Mouse (Mus musculus) cerebellum, postnatal 14 days (tissue): Measurements from ENCODE around the gene Asap2.
"Not testable (repeated sequence)": the region's sequence is repeated elsewhere in the genome, so short reads cannot be mapped to it uniquely, and the experiment has no call there.

Experiments used
- DNase-seq, 2 experiments: peaks; one replicate each; pipeline ENCODE4 v3.0.0; 2021; ENCODE audit warnings: mixed read lengths in 2 of 2

The Asap2 gene

DNA sequence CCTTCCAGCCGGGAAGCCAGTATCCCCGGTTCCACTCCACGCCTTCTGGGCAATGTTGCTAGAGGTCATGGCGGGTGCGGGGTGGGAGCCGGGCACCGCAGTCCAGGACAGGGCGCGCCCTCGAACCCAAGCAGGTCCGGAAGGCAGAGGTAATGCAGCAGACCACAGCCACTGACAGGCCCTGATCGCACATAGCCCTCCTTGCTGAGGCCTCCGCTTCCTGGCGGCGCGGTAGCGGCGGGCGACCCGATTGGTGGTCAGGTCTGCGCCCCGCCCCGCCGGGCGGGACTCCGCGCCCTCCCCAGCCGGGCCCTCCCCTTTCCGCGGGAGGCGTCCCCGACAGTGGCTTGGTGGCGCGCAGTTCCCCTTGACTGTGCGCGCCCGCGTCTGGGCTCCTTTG lies at the start of gene Asap2:
TSS of gene Asap2 (plus strand) at position 328 of the 400 bp plus-strand sequence.
- peak; percentile 15 to 20 for DNase-seq

DNA sequence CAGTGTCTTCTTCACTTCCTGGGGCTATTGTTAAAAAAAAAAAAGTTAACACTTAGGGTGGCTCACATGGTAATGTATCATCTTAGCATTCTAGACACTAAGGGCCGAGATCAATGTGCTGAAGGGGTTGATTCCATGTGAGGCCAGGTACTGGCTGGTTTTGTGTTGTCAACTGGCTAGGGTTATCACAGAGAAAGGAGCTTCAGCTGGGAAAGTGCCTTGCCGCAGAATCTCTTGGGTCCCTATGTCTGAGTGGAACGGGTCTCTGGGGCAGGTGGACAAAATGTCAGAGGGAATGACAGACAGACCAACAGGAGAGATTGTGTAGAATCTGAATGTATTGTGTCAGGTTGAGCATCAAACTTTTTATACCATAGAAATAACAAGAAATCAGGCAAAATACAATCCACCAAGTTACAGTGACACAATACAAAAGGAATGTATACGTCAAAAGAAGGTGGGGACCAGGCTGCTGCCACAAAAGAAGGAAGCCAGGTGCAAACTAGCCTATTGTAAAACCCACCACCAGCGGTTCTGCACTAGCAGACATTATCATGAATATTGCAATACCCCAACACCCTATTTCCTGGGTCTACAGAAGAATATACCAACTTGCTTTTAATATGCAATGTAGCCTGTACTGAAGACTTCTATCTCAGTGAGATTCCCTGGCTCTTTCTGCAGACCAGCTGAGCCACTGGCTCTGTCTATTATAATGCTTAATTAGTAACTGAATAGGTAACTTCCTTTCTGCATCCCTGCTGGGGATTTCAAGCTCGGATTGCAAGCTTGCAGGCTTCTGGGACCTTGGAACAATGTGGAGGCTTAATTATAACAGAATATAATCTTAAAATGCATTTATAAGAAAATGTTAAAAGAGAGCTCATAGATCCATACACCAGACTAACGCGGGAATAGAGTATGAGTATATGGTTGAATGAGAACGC lies 42.9 kb upstream of the Asap2 start:
- not testable (repeated sequence) for DNase-seq

DNA sequence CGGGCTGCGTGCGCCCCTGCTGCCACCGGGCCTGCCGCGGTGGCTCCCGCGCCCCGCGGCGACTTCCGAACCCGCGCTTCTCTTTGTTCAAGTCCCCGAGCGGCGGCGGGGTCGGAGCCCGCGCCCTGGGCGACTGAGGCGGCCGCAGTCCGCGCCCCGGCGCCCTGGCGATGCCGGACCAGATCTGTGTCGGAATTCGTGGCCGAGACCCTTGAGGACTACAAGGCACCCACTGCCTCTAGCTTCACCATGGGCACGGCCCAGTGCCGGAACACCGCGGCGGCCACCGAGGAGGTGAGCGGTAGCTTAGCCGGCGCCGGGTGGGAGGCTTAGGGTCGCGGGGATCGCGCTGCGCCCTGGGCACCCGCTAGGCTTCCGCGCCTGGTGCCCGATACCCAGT lies 320 bp downstream of the Asap2 start:
- DNase-seq: peak in 1 of 2 experiments; percentile 2

DNA sequence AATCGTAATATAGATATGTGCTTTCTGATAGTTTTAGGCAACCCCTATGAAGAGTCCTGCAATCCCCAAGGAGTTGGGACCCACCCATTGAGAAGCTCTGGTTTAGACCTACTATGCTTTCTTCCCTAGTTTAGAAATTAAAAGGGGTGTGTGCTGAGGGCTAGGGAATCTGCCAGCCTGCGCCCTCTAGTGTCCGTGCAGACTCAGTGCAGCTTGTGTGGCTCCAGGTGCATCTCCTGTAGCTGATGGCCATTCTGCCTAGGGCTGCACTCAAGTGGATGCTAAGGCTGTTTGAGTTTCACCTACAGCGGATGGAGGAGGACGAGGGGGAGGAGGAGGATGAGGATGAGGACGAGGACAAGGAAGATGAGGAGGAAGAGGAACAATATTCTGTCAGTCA lies 40.6 kb downstream of the Asap2 start:
- not testable (repeated sequence) for DNase-seq

DNA sequence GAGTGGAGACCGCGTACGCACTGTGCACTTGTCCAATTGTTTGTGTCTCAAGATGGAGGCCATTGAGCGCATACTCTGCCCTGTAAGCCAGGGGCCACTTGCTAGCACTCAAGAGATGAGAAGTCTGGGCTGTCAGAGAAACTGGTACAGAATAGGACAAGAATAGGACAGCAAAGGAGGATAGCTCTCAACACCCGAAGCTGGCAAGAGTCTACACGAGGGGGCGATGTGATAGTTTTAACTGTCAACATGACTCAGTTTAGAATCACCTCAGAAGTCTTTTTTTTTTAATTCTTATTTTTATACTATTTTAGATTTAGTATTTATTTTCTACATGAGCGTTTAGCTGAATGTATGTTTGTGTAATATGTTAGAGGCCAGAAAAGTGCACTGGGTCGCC lies 56.5 kb downstream of the Asap2 start:
- DNase-seq: not testable (repeated sequence)

DNA sequence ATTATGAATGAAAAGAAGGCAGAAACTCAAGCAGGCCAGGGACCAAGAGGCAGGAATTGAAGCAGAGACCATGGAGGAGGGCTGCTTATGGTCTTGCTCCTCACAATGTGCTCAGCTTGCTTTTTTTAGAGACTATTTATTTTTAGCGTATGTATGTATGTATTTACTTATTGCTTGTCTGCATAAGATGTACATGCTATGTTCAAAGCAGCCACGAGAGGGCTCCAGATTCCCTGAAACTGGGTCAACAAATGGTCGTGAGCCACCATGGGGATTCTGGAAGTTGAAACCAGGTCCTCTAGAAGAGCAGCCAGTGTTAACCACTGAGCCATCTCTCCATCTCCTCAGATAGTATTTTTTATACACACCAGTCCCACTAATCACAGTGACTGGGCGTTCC lies 85.5 kb downstream of the Asap2 start:
- DNase-seq: peak; percentile 87 to 89

DNA sequence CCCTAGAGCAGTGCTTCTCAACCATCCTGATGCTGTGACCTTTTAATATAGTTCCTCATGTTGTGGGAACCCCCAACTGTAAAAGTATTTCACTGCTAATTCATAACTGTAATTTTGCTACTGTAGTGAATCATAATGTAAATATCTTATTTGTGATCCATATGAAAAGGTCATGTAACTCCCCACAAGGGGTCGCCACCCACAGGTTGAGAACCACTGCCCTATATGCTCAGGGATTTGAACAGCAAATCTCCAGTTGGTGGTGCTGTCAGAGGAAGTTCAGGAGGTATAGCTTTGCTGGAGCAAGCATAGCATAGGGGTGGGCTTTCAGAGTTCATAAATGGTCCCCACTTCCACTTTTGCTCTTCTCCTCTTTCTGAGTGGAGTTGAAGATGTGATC lies 99.9 kb downstream of the Asap2 start:
- not testable (repeated sequence) for DNase-seq

DNA sequence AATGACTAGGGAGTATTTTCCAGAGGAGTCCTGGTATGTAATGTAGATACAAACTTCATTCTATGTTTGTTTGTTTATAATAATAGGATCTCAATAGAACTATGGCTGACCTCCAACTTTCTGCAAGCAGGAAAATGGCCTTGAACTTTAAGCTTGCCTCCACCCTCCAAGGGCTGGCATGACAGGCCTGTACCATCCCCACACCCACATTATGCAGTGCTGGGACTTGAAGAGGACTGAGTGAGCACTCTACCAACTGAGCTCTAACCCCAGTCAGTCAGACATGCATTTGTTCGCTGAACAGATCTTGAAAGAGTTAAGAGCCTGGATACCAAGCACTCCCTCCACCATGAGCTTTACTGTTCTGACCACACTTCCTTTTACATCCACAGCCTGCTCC lies 102.2 kb downstream of the Asap2 start:
- DNase-seq: not testable (repeated sequence)

DNA sequence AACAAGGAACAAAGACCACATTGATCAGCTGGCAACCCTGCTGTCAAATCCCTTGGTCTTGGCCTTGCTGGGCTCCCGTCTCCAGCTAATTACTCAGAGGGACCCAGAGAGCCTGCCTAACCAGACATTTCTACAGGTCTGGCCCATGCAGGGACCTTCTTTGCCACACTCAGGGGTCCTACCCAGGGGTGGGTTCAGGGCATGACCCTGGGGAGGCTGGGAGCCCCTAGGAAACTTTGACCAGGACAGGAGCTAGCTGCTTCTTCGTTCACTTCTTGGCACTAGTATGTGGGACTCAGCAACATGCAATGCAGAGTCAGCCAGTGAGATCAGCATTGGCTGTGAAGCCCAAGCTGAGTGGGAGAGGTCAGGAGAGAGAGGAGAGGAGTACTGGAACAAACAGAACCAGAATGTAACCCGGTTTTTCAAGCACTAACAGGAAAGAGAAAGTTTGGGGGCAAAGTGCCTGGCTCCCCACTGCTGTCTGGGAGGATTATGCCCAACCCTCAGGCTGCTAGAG lies 107.6 kb downstream of the Asap2 start:
- not testable (repeated sequence) for DNase-seq

DNA sequence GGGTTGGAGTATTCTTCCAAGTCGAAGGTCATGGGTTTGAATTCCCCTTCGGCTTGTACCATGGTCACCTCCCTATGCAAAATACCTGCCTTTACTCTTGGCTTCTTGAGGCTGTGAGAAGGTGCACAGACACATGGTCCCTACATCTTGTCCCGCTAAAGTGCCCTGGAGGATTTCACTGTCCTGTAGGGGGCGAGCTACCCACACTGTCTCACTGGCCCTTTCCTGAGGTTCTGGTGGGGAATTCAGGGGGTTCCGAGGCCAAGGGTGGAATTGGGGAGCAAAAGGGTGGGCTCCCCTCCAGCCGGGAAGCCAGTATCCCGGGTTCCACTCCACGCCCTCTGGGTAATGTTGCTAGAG lies 120.8 kb downstream of the Asap2 start:
- DNase-seq: not testable (repeated sequence)

DNA sequence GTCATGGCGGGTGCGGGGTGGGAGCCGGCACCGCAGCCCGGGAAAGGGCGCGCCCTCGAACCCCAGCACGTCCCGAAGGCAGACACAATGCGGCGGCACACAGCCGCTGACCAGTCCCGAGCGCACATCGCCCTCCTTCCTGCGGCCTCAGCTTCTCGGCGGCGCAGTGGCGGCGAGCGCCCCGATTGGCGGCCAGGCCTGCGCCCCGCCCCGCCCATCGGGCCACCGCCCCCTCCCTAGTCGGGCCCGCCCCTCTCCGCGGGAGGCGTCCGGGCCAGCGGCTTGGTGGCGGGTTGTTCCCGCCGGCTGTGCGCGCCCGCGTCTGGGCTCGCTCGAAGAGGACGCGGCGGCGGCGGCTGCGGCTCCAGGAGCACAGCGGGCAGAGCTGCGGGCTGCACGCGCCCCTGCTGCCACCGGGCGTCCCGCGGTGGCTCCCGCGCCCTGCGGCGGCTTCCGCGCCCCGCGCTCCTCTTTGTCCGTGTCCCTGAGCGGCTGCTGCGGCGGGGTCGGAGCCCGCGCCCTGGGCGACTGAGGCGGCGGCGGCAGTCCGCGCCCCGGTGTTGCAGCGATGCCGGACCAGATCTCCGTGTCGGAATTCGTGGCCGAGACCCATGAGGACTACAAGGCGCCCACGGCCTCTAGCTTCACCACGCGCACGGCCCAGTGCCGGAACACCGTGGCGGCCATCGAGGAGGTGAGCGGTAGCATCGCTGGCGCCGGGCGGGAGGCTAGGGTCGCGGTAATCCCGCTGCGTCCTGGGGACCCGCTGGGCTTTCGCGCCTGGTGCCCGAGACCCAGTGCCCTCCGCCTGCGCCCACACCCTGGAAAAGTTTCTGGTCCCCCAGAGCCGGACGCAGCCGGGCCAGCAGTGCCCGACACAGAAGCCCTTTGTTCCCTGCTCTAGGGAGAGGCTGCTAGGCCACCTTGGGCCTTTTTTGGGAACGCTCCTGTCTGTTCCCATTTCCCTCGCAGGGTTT lies 121.5 kb downstream of the Asap2 start:
- peak; percentile 80 to 89 for DNase-seq

DNA sequence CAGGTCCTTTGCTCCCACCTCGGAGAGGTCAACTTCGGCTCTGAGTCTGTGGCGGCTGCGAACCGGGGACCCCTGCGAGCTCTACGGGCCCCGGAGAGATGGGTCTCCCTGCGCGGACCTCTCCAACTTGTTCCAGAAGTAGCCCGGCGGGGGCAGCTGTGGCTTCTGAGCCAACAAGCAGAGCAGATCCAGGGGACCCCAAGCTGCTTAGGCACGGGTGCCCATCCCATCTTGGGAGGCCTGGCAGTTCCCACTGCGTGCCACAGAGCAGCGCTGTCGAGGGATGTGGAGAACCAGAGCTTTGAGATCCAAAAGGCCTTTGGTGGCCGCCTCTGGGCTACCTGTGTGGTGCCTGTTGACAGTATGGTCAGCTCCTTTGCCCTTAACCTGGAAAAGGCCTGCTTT lies 122.2 kb downstream of the Asap2 start:
- peak; percentile 80 to 82 for DNase-seq

DNA sequence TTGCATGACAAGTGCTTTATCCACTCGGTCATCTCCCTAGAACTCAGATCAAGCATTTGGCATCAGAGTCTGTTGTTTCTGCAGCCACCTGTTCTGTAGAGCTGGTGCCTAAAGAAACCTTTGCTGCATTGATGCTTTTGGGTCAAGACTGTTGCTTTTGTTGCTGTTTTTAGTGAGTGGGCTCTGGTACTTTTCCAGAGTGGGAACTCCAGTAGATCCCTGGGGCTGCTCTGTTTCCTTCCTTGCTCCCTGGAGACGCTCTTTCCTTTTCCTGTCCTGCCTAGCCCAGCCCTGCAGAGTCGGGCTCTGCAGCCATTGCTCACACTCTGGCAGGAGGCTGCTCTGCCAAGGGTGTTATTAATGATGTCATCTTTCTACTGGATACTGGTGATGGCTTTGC lies 129.2 kb downstream of the Asap2 start:
- DNase-seq: peak in 1 of 2 experiments; percentile 19

DNA sequence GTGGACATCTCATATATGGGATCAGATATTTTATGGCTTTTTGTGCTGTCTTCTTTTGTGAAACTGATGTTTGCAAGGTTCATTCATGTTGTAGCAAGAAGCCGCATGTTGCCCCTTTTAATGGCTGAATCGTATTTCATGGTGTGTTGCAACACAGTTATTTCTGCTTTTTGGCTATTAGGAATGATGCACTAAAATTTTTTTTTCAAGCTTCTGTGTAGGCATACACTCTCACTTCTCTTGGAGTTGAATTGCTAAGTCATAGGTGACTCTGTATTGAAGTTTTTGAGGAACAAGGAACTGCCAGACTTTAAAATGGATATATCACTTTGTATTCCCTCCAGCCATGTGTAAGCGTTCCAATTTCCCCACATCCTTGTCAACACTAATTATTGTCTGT lies 132.6 kb downstream of the Asap2 start:
- DNase-seq: no peak

DNA sequence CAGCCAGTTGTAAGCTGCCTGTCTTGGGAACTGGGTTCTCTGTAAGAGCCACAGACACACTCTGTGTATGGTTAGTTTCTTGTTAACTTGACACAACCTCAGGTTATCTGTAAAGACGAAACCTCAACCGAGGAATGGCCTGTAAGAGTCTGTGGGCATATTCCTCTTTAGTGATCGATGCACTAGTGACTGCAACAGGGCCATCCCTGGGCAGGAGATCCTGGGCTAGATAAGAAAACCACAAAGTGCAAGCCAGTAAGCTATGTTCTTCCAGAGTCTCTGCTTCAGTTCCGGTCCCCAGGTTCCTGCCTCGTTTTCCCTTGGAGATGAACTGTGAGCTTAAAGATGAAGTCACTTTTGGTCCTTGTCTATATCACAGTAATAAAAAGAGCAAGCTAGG lies 133.4 kb downstream of the Asap2 start:
- DNase-seq: no peak

DNA sequence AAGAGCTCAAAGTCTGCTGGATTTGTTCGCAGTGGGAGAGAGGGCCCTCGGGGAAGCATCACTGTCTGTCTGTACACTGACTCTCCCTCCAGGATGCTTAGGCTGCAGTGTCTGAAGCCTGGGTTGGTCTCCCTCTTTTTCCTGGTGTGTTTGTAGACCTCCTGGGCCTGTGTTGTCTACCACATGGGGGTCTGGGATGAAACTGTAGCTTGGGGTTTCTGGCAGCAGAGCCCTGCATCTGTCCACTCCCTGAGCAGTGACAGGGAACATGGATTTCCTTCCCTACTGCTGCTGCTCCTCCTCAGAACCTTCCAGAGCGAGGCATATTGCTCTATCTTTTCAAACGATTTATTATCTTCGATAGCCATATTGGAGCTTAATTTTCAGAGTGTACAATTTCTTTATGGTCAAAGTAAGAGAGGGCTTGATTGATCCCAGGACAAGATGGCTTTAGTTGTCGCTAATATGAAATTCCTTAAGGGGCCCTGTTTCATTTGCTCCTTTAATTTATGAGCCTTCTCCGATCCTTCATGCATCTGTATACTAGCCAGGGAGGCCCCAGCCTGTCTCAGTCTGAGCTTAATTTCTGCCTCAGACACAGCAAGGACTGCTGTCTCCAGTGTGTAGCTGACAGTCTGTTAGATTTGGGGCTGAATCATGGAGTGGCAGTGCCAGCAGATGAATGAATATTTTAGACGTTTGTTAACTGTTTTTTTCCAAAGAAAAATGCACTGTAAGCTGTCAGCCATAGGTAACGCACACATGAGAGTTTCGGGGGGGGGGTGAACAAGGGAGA lies 135.6 kb downstream of the Asap2 start:
- peak in 1 of 2 experiments; percentile 14 for DNase-seq

DNA sequence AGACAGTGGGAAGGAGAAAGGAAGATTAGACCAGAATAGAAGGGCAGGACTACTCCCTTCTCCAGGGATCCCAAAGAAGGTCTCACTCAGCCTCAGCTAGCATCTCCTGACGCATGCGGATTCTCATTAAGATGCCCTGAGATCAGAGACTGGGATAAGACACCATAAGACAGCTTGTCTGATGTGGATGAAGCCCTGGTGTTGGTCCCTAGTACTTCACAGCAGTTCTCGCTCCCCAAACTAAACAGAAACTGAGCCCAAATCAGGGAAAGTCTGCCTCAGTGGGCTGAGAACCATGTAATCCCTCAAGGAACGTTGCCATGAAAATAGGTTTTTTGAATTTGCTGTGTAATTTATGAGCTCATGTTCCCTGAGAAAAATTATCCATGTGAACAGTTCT lies 136.3 kb downstream of the Asap2 start:
- peak in 1 of 2 experiments; percentile 2 for DNase-seq

DNA sequence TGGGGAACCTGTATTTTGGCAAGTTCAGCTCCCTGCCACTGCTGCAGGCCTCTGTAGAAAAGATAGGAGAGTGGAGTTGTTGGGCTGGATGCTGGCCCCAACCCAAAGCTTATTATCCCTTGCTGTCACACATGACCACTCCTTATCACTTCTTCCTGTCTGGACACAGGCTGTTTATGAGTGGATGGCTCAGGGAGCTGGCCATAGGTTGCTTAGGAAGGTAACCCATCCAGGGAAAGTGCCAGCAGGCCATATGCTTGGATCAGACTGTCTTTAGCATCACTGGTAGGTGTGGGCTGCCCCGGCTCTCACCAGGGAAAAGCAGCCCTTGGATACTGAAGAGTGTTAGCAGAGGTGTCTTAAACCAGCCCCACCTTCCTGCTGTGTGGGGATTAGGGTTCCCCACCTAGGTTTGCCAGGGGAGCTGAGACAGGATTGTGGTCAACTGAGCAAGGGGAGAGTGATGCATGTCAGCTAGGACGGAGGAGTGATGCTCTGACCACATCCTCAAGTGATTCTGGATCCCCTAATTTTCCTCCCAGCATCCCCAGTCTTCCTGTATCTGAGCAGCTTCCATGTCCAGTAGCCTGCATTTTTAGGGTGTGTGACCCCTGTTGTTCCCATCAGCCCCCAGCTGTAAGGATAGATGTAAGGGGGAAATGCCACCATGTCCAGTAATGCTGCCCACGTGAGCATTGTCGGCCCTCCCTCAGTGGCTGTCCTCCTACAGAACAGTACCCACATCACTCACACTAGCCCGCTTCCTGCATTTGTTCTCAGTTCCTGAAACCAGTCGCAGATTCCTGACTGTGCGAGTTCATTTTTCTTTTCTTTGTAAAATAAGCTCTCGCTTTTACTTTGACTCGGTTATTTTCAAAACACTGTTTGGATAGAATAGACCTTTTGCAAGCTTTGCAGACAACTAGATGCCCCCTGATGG lies 138.9 kb downstream of the Asap2 start:
- no peak for DNase-seq

DNA sequence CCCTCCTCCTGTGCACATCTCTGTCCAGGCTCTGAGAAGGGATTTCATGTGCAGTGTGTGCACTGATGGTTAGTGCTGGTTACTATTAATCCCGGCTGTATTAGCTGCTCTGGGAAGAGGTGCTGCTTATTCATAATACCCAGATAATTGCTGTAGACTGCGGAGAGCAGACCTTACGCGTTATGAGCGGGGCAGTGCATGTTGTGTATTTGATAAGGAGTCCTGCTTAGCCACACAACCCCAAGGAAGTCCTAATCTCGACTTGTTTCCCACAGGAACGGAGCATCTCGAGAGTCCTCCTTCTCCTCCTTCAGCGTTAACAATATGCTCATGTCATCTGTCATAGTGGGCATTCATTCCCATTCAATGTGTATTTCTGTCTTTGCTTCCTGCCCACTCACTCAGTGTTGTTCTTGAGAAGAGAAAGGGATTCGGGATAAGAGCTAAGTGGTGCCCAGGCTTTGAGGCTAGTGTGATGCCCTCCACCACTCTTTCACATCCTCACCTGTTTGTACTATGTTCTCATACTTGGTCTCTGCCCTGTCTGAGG lies 140.1 kb downstream of the Asap2 start:
- DNase-seq: no peak

DNA sequence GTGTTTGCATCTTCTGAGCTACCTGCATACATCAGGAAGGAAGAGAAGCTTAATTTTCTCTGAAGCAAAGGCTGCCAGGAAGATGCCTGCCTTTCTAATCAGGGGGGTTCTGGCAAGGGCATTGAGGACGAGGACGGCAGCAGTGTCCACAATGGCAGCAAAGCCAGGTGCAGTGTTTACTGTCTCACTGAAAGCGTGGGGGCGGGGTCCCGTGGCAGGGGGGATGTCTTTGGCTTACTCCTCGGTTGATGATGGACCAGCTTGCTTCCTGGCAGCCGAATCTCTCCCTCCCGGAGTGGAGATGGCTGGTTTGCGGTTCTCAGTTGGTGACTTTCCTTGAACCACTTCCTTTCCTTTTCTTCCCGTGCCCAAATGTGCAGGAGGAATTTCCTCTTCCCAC lies 142.3 kb downstream of the Asap2 start:
- DNase-seq: peak; percentile 72 to 82

DNA sequence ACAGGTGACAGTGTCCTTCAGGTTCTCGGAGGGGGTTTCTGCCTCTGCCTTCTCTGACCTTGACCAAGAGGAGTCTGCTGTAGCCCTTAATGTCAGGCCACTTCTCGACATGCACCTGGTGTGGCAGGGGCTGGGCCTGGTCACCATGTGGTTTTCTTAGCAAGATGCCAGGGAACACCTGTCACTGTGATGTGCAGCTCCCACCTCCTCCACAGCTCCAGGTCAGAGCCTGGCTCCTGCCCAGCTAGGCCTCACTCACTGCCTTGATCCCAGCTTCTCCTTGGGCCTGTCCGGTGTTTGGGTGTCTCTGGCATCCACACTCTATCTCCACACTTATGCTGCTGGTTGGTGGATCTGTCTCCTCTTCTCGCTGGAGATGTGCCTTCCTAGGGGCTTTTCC lies 142.8 kb downstream of the Asap2 start:
- DNase-seq: peak; percentile 56 to 59
